Mouse (Mus musculus) right cerebral cortex, postnatal 36 days (tissue): ENCODE measurements around the gene Igsf11.
"Not testable (repeated sequence)": the region's sequence is repeated elsewhere in the genome, so short reads cannot be mapped to it uniquely, and the experiment has no call there.

Source experiments
- DNase-seq, 2 experiments: peaks; one replicate each; pipeline ENCODE4 v3.0.0; 2022; ENCODE audit warnings: low spot score in 2 of 2, mixed read lengths in 1 of 2

The Igsf11 gene

DNA sequence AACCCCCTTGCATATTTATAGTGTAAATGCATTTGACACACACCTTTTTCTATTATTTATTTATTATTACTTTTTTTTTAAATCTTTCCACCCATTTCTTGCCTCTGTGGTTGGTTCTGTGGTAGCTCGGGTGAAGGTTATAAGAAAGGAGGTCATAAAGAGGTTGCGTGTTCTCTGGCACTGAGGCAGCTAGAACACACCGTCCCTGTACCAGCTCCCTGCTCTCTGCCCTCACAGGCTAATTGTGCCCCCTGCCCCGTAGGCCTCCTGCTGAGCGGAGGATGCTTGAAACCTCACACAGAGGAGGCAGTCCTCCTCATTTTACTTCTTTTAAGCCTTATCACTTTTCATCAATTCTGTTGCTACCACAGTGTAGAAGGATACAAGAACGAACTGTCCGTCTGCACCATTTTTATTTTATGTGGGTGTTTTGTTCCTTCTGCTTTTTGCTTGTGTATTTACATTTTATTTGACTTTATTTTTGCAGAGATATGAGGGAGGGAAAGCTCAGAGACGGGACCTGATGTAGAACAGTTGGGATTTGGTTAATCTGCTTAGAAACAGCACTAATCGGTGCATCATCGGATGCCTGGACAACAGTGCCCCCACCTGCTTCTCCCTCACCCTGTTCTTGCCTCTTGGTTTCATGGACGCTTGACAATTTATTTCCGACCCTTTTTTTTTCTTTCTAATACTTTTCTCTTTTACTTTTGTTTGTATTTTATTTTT lies 90.2 kb downstream of the Igsf11 start:
- no peak for DNase-seq

DNA sequence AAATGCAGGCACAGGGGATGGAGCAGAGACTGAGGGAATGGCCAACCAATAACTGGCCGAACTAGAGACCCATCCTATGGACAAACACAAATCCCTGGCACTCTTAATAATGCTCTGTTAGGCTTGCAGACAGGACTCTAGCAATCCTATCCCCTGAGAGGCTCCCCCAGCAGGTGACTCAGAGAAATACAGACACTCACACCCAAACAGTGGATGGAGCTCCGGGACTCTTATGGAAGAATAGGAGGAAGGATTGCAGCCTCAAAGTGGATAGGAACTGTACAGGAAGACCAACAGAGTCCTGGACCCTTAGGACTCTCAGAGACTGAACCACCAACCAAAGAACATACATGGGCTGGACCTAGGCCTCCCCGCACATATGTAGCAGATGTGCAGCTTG lies 91.4 kb downstream of the Igsf11 start:
- DNase-seq = not testable (repeated sequence)

DNA sequence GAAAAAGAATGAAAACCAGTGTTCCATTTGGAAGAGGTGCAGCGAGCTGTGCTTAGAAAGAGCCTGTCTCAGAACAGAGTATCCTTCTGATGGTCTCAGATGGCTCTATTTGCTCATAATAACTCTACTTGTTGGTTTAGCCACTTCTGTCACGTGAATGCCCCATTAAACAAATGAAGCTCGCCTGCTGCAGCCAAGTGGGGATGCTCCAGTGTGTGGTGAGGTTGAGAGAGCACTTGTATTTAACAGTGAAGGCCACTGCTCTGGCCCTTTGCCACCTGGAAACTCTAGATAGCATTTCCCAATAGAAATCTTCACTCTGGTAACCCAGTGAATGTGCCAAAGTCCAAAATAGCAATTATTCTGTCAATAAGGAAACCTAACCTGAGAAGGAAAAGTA lies 92.9 kb downstream of the Igsf11 start:
- no peak for DNase-seq

DNA sequence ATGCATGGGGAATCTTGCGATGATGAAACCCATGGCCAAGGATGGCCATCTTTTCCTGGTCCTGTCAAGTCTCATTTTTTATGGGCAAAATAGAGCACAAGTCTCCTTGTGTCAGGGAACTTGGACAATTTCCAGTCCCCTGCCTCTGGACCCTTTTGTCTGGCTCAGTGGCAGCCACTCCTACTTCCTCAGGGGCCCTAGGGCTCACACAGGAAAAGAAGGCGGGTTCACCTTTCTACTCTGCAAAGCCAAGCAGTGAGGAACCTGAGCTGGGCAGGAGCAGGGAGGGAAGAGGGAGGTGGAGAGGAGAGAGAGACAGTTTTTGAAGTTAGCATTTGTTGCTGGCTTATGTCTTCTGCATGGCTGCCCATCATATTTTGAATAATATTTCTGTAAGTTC lies 93.9 kb downstream of the Igsf11 start:
- no peak for DNase-seq

DNA sequence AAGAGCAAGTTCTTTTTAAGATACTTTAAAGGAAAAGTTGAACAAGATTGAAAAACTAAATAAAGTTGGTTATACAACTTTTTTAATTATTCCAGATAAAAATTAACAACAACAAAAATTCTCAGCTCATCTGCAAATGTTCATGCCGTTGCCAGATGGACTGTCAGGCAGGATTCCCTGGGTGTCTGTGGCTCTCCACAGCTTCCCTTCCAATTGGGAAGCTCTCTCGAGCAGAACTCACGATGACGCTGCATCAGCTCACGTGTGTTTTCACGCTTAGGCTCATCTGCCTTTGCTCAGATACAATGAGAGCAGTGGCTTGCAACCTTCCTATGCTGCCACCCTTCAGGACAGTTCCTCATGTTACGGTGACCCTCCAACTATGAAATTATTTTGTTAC lies 101.2 kb downstream of the Igsf11 start:
- DNase-seq = no peak

DNA sequence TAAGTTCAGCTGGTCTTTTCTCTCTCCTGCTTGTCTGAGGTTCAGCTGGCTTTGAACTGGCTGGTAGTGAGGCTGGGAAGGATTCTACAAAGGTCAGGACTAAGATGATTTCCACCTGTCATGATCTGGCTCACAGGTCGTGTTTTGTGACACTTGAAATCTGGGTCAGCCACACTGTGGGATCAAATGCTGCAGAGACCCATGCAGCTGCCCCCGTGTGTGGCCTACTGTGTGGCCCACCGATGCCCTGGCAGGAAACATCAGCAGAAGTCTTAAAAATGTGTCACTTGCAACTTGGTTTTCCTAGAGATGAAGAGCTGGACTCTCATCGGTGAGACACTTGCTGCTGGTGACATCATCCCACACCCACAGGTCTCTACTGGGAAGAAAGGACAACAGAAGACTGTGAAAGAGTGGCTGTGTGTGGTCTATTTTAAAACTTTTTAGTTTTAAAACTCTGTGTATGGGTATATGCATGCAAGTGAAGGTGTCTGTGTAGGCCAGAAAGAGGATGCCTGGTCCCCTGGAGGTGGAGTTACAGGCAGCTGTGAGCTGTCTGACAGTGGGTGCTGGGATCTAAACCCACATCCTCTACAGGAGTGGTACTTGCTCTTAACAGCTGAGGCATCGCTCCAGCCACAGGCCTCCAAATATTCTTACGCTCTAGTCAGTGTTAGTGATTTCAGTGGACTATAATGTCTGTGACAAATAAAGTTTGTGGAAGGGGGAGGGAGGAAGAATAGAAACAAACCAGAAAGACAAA lies 106.2 kb downstream of the Igsf11 start:
- no peak for DNase-seq

DNA sequence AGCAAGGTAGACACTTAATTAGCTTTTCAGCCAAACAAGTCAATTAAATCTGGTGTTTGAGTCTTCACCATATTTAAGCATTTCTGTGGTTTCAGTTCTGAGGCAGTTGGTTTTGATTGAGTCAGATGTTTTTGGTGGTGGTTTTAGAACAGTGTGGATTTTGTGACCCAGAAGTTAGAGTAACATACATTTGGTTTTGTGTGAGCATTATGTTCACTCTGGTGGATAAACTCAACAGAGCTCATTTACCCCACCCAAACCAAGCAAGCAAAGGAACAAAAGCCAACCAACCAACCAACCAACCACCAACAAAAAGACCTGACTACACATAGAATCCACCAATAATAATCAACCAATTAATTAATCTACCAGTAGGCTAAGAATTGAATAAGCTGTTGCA lies 106.8 kb downstream of the Igsf11 start:
- DNase-seq = no peak

DNA sequence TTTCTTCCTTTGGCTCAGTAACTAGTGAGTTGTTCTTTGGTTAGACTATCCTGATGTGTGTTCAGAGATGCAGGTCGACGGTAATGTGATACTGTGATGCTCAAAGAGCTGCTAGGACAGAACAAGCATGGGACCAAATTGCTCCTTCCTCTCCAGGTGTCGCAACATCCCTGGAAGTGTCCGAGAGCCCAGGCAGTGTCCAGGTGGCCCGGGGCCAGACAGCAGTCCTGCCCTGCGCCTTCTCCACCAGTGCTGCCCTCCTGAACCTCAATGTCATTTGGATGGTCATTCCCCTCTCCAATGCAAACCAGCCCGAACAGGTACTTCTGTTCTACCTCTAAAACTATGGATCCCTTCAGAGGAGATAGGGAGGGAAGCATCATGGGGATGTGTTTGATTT lies 114.5 kb downstream of the Igsf11 start:
- no peak for DNase-seq

DNA sequence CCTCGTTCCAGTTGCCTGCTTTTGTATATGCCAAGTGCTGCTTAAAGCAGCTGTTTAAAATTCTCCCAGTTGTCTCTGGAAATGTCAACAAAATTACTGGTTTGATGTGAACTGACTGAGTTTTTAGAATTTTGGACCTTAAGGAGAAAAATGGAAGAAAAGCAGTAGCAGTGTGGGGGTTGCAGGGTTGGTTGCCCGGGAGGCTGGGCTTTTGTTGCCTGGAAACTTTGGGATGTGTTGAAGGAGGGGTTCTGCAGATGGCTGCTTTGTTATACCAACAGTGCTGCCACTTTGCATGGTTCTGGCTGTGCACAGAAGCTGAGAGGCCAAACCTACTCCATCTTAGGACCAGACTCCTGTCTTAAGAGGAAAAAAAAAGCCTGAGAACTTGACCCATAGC lies 127.0 kb downstream of the Igsf11 start:
- DNase-seq = no peak

DNA sequence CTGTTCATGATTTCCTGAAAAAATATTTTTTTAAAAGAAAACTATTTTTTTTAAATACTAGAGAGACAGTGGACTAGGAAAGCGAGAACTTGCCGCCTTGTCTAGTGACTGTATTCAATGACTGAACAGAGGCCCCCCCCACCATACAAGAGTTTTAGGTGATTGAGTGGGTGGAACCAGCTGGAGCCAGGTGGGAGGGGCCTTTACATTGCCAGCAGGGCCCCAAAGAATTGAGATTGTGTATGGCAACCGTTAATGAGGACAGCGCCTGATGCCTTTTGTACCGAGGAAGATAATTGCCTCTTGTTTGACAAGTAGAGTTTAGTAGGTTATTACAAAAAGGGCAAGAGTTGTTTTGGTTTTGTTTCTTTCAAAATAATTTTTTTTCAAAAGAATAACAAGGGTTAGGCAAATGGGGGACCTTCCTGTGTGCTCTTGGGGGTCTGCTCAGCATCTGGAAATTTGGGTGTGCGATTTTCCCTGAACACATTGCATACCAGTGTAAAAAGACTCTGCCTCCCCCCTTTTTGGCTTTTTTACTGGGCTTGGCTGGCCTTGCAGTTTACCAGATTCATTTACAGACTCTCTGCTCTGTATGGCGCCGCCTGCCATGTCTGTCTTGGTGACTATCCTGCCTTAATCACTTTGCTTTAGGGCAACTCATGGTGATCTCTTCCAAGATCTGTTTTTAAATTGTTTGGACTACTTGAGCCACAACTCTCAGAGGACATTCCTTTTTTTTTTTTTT lies 133.7 kb downstream of the Igsf11 start:
- no peak for DNase-seq

DNA sequence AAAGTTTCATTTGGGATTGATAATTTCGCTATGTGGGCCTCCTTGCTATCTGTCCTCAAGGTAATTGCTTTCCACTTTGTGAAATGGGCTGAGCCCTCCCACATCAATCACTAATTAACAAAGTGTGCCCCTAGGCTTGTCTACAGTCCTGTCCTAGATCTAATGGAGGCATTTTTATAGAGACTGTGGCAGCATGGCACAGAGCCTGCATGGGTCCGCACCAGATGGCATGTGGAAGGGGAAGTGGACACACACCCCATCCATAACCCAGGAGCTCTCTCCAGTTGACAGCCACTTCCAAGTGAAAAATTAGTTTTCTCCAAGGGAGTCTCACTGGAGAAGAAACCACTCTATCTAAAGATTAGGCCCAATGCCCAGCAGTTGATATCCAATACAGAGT lies 138.9 kb downstream of the Igsf11 start:
- DNase-seq = no peak

DNA sequence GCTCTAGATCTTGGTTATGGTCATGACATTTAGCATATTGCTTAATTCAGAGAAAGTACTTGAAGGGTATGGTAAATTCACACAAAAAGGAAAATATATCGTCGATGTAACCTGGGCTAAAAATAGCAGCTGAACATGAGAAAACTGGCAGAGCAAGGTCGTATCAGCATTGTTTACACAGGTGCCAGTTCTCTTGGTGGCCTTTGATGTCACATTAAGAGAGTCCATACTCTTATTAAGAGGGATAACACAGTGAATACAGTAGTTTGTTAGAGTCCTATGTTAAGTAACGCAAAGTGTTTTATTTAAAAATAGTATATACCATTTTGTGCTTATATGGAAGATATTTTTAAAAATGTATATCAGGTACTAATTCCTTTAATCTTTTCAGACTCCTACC lies 144.8 kb downstream of the Igsf11 start:
- no peak for DNase-seq

DNA sequence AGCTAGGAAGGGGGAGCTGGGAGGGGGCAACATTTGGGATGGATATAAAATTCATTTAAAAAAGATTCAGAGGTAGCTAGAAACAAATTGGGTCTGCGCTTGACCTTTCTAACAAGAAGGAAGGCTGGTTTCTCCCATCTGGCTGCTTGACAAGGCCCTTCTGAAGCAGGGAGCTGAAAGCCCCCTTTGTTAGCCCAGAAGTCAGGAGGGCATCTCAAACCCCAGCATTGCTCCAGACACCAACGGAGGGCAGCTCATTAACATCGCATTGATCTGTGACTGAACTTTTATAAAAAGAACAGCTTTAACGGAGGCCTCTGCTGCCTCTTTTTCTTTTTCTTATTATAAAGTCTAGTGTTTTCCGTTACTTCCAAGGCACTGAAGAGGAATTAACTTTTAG lies 151.9 kb downstream of the Igsf11 start:
- DNase-seq = no peak

DNA sequence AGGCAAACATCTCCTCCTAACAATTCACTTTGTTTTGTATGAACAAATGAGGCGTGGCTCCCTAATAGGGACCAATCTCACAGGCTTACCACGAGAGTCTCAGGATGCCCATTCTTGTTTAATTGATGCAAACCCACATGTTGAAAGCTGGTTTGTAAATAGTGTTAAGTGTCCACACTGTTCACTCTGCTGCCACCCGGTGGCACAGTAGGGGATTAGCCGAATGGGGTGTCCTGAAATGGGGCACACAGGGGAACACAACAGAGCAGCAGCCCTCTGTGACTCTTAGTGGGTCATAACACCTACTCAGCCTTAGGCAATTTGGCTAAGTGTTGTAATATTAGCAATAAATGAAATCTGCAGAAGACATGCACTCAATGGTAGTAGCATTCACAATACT lies 156.4 kb downstream of the Igsf11 start:
- peak; percentile 32 to 41 for DNase-seq

DNA sequence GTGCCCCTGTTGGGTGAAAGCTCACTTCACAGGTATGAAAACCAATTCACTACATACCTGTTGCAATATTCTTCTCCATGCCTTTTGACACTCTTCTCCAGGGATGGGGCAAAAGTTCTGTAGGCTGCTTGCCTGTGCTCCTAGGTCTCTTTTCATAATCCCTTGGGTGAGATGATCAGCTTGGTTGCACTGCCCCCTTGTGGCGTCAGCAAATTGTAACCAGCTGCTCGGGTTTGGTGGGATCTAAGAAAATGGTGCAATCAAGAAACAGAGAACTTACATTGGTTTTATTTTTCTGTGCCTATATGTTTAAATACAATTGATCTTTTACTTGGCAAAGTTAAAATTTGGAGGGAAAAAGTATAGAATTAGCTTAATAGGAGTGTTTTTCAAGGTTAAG lies 160.5 kb downstream of the Igsf11 start:
- DNase-seq = peak; percentile 39 to 45

DNA sequence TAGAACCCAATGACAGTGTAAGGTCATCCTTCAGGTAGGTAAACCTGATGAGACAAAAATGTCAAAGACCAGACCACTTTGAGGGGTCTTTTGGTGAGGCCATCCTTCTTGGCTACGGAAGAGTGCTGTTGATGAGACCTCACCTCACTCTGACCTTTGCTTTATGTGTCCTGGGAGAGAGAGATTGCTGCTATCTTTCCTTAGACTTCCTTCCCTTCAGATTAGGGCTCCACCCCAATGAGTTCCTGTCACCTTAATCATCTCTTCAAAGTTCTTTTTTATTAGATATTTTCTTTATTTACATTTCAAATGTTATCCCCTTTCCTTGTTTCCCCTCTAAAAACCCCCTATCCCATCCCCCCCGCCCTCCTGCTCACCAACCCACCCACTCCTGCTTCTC lies 161.3 kb downstream of the Igsf11 start:
- DNase-seq = no peak

DNA sequence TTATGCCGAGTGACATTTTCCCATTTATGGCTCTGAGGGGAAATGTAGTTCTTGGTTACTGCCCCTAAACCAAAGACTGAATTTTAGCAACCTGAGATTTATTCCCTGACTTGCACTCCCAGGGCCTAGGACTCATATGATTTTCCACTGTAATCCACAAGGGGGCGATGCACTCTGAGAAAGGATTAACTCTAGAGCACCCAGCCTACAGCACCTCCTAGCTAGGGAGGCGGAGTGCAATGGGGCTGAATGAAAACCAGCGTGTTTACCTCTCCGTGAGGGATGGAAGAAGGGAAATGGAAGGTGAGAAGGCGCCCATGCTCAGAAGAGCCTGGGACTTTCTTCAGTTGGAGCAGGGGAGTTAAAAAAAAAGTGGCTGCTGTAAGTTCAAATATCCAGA lies 163.6 kb downstream of the Igsf11 start:
- peak in 1 of 2 experiments; percentile 24 for DNase-seq

DNA sequence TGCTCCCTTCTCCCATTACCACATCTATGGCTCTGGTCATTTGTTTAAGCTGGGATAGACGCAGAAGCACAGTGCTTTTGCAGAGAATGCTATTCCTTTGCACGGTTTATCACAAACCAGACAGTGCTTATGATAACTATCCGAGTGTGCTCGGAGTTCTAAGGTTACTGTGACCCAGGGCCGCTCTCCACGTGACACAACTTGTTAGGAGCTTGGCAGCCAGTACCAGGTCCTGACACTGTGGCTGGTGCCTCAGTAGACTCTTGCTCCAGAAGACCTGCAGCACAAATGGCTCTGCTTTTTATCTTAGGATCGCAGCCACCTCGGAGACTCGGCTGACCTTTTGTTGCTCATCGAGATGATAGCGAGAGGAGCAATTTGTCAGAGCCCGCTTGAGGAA lies 164.5 kb downstream of the Igsf11 start:
- DNase-seq = no peak

DNA sequence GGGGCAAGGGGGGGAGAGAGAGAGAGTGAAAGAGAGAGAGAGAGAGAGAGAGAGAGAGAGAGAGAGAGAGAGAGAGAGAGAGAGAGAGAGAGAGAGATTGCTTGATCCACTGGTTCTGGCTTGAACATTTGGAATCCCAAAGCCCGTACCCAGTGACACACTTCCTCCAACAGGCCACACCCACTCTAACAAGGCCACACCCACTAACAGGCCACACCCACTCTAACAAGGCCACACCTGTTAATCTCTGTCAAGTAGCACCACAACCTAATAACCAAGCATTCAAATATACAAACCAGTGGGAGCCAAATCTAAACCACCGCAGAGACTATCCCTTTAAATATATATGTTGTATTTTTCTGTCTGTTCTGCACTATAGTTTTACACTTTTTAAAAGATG lies 166.4 kb downstream of the Igsf11 start:
- DNase-seq = no peak

DNA sequence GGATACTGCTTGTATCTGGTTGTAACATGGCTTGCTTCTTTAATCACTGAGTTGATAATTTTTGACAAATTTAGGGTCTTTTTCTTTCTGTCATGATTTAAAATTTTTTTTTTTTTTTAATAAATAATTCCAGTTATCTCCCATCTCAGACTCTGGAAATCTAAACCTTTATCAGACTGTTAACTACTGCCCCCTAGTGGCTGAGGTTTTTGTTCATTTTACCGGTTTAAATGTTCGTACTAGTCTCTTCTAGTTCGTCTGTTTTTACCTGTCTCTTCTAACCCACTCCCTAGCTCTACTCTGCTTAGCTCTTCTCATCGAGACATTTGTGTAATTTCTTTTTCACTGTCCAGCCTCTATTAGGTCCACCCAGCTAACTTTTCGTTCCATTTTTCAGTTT lies 170.1 kb downstream of the Igsf11 start:
- no peak for DNase-seq

DNA sequence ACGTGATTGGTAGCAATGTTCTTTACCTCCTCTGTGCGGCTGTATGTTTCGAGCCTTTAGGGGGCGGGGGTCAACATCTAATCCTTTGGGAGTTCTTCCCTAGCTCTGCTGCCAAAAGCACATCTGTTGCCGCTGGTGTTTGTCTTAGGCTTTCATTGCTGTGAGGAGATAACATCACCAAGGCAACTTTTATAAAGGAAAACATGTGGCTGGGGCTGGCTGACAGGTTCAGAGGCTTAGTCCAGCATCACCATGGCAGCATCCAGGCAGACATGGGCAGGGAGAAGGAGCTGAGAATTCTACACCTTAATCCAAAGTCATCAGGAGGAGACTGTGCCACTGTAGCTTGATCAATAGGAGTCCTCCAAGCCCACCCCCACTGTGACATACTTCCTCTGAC lies 173.1 kb downstream of the Igsf11 start:
- DNase-seq = no peak

DNA sequence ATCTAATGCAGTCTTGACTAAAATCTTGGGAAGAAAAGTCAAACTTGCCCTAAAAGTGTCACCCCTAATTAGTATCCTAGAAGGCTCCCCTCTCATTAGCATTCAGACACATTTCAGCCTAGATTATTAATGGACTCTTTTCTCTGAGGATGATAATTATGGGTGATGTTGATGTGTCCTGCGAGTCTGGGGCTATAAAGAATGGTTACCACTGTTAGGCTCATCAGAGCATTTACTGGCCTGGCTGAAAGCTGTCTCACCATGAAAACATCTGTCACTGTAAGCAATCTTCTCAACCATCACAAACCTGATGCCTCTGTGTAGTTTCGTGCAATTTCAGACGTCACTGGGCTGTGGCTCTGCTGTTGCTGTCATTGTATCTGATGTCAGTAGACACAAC lies 179.0 kb downstream of the Igsf11 start:
- DNase-seq = no peak
